Comparison of ENCODE assay signal across 19 mouse cellular contexts in genomic region chr3:78477689-78478088, GRCm38 (mm10).
DNase-seq lines count a peak whose midpoint lies in the region; ATAC-seq lines count a peak whose summit lies in the region.
"Had no signal": no experiment of that assay in that cellular context is flagged by ENCODE, and none has a peak within 500 bp of the region (broad histone marks: within the 10 kb centered on the region; RNA-seq: fewer than 3 reads in every experiment).

No protein-coding gene starts in this region.

- H3K9ac ChIP-seq in embryonic facial prominence, embryonic 12.5 days: no peak overlapping the region
- H3K9ac ChIP-seq in neural tube, embryonic 14.5 days (replicated peaks; ENCODE audit: low read depth, low read length): no peak overlapping the region
- H3K9ac ChIP-seq: forebrain, embryonic 12.5 days; stomach, embryonic 15.5 days had no signal

- no peak for DNase-seq in embryonic facial prominence, embryonic 10.5 days (ENCODE audit: low spot score)
- DNase-seq in layer of hippocampus, adult 11-12 months (ENCODE audit: low spot score): peak; percentile 4
- DNase-seq in layer of hippocampus, adult 8-10 months (ENCODE audit: low spot score in 2 of 2): no peak
- no peak for DNase-seq in neural tube, embryonic 10.5 days (ENCODE audit: extremely low spot score, low spot score)
- no peak for DNase-seq in lung, postnatal 10 days
- DNase-seq: cerebellum, adult 9-11 months; heart, postnatal 10 days; kidney, adult 11 months; lung, adult 18-20 months; thymus, adult 18-20 months; thymus, postnatal 4 days had no signal

- no peaks in the 10 kb centered on the region for H3K27me3 ChIP-seq in embryonic facial prominence, embryonic 12.5 days
- H3K27me3 ChIP-seq in embryonic facial prominence, embryonic 10.5 days (replicated peaks; ENCODE audit: low read depth, poor library complexity, severe bottlenecking): no peaks in the 10 kb centered on the region
- no peaks in the 10 kb centered on the region for H3K27me3 ChIP-seq in neural tube, embryonic 14.5 days (ENCODE audit: control insufficient read depth, insufficient read depth, low read length)
- H3K27me3 ChIP-seq: CH12.LX; forebrain, embryonic 12.5 days; megakaryocyte, embryonic 14.5 days; stomach, embryonic 15.5 days had no signal

- no peak overlapping the region for H3K4me2 ChIP-seq in embryonic facial prominence, embryonic 12.5 days (replicated peaks)
- H3K4me2 ChIP-seq in neural tube, embryonic 14.5 days (ENCODE audit: low read depth, low read length): no peak overlapping the region
- H3K4me2 ChIP-seq: forebrain, embryonic 12.5 days; heart, embryonic 11.5 days; liver, embryonic 11.5 days; stomach, embryonic 15.5 days had no signal

- no peaks in the 10 kb centered on the region for H3K9me3 ChIP-seq in embryonic facial prominence, embryonic 12.5 days
- H3K9me3 ChIP-seq in embryonic facial prominence, embryonic 10.5 days: no peaks in the 10 kb centered on the region
- H3K9me3 ChIP-seq in neural tube, embryonic 14.5 days (ENCODE audit: control insufficient read depth, low read length): no peaks in the 10 kb centered on the region
- H3K9me3 ChIP-seq: forebrain, embryonic 12.5 days; stomach, embryonic 15.5 days had no signal

- no peak overlapping the region for H3K27ac ChIP-seq in embryonic facial prominence, embryonic 12.5 days
- H3K27ac ChIP-seq in embryonic facial prominence, embryonic 10.5 days (replicated peaks): no peak overlapping the region
- H3K27ac ChIP-seq in neural tube, embryonic 14.5 days (ENCODE audit: low read depth, low read length): no peak overlapping the region
- H3K27ac ChIP-seq: forebrain, embryonic 12.5 days; stomach, embryonic 15.5 days had no signal

- no peaks in the 10 kb centered on the region for H3K36me3 ChIP-seq in embryonic facial prominence, embryonic 12.5 days
- H3K36me3 ChIP-seq in embryonic facial prominence, embryonic 10.5 days (replicated peaks): no peaks in the 10 kb centered on the region
- H3K36me3 ChIP-seq in neural tube, embryonic 14.5 days (ENCODE audit: control insufficient read depth, insufficient read depth, low read length): no peaks in the 10 kb centered on the region
- H3K36me3 ChIP-seq: forebrain, embryonic 12.5 days; stomach, embryonic 15.5 days had no signal

- H3K4me3 ChIP-seq in embryonic facial prominence, embryonic 12.5 days: no peak overlapping the region
- H3K4me3 ChIP-seq in embryonic facial prominence, embryonic 10.5 days: no peak overlapping the region
- no peak overlapping the region for H3K4me3 ChIP-seq in neural tube, embryonic 14.5 days (ENCODE audit: low read depth, low read length)
- H3K4me3 ChIP-seq: forebrain, embryonic 12.5 days; megakaryocyte, embryonic 14.5 days; stomach, embryonic 15.5 days had no signal

- H3K4me1 ChIP-seq in embryonic facial prominence, embryonic 12.5 days: no peaks in the 10 kb centered on the region
- H3K4me1 ChIP-seq in embryonic facial prominence, embryonic 10.5 days: no peaks in the 10 kb centered on the region
- H3K4me1 ChIP-seq in neural tube, embryonic 14.5 days (ENCODE audit: control insufficient read depth, insufficient read depth, low read length): no peaks in the 10 kb centered on the region
- H3K4me1 ChIP-seq: forebrain, embryonic 12.5 days; megakaryocyte, embryonic 14.5 days; stomach, embryonic 15.5 days had no signal

- WGBS in embryonic facial prominence, embryonic 12.5 days: 68% methylated on average over 2 of the region's 2 CpGs
- 81% methylated on average over 2 of the region's 2 CpGs for WGBS in embryonic facial prominence, embryonic 10.5 days
- 51% methylated on average over 2 of the region's 2 CpGs for whole genome bisulfite sequencing in neural tube, embryonic 14.5 days

- 0 out of 2 replicates have a peak, but pooled peaks have one; percentile 28 for ATAC-seq in embryonic facial prominence, embryonic 12.5 days (ENCODE audit: insufficient number of reproducible peaks, insufficient read depth, low FRiP score, low TSS enrichment)
- peak; percentile 58; the same call in 1 of the 2 replicates for ATAC-seq in neural tube, embryonic 14.5 days (ENCODE audit: low read depth)
